Mouse (Mus musculus) adipocyte (in vitro differentiated cells): ENCODE measurements around the gene Vwa5b2.
A peak's percentile ranks its signal among the peaks of the same experiment; 100 is the strongest.

ENCODE experiments used
- DNase-seq: peaks from one replicate; pipeline ENCODE4 v3.0.0-alpha.2; 2016; ENCODE audit warnings: low spot score

Gene Vwa5b2

GRCm38 (mm10) chr16:20610501-20611356 lies 21.5 kb downstream of the Vwa5b2 start:
- peak; percentile 90 for DNase-seq

GRCm38 (mm10) chr16:20611357-20612227 lies 22.3 kb downstream of the Vwa5b2 start, which contains the start of the genes Eef1akmt4, Gm49333 and Alg3:
TSS of gene Eef1akmt4 (plus strand) at chr16:20611593.
TSS of gene Gm49333 (plus strand) at chr16:20611610.
TSS of gene Alg3 (minus strand) at chr16:20611735.
- peak; percentile 97 for DNase-seq

- no peak for DNase-seq
These were observed 30.5 kb downstream of the Vwa5b2 start for GRCm38 (mm10) chr16:20619541-20620398.

- no peak for DNase-seq
These were observed 31.1 kb downstream of the Vwa5b2 start for GRCm38 (mm10) chr16:20620399-20620735.

GRCm38 (mm10) chr16:20620751-20621190 lies 31.5 kb downstream of the Vwa5b2 start:
- no peak for DNase-seq

GRCm38 (mm10) chr16:20621191-20621990 lies 32.1 kb downstream of the Vwa5b2 start, which contains the start of gene Camk2n2:
TSS of gene Camk2n2 (minus strand) at chr16:20621287.
- DNase-seq = peak; percentile 66

GRCm38 (mm10) chr16:20621991-20622685 lies 32.9 kb downstream of the Vwa5b2 start:
- peak; percentile 85 for DNase-seq

- peak; percentile 52 for DNase-seq
These were observed 33.9 kb downstream of the Vwa5b2 start for GRCm38 (mm10) chr16:20623211-20623610.

GRCm38 (mm10) chr16:20628871-20629391 lies 39.7 kb downstream of the Vwa5b2 start:
- DNase-seq = no peak

GRCm38 (mm10) chr16:20629731-20630634 lies 40.7 kb downstream of the Vwa5b2 start, which contains the start of gene Ece2:
TSS of gene Ece2 (plus strand) at chr16:20629828.
- peak; percentile 28 for DNase-seq

- DNase-seq = no peak
These were observed 48.1 kb downstream of the Vwa5b2 start for GRCm38 (mm10) chr16:20637410-20637809.

GRCm38 (mm10) chr16:20638367-20638766 lies 49.1 kb downstream of the Vwa5b2 start:
- no peak for DNase-seq

- peak; percentile 75 for DNase-seq
These were observed 52.9 kb downstream of the Vwa5b2 start for GRCm38 (mm10) chr16:20642161-20642560.

GRCm38 (mm10) chr16:20643911-20644310 lies 54.6 kb downstream of the Vwa5b2 start:
- no peak for DNase-seq

GRCm38 (mm10) chr16:20651076-20651946 lies 62.0 kb downstream of the Vwa5b2 start, which contains the start of gene Psmd2:
TSS of gene Psmd2 (plus strand) at chr16:20651652.
- peak; percentile 97 for DNase-seq

GRCm38 (mm10) chr16:20651947-20652310 lies 62.7 kb downstream of the Vwa5b2 start:
- DNase-seq = no peak

- DNase-seq = no peak
These were observed 64.0 kb downstream of the Vwa5b2 start for GRCm38 (mm10) chr16:20653315-20653714.
